Mouse (Mus musculus) cerebellum, adult 2 months (tissue): ENCODE measurements around the gene Kctd7.

Experiments used
- CTCF ChIP-seq: fragments of 200-500 bp; IDR thresholded peaks from 2 replicates; pipeline ENCODE4 v1.5.1; 2011; ENCODE audit warnings: low read depth, mild to moderate bottlenecking, control low read depth, low read length, moderate library complexity, borderline replicate concordance; ENCODE audit not compliant: insufficient read depth
- POLR2A ChIP-seq: fragments of 200-500 bp; IDR thresholded peaks from 2 replicates; pipeline ENCODE4 v1.6.1; 2011; ENCODE audit warnings: low read length, control low read depth, borderline replicate concordance; ENCODE audit not compliant: insufficient read depth

DNA sequence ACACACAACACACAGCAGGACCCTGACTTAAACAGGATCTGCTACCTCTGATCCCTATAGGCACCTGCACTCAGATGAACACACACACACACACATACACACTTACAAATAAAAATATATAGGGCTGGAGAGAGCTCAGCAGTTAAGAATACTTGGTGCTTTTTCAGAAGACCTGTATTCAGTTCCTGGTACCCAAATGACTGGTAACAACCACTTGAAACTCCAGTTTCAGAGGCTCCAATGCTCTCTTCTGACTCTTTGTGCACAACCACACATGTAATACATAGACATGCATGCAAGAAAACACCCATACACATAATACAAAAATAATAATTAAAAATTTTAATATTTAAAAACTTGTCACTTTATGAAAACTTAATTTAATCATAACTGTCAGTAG, 32.0 kb upstream of the Kctd7 start:
- no peak for TF ChIP-seq POLR2A
- no peak for TF ChIP-seq CTCF
